Mouse (Mus musculus): ENCODE measurements at regions not wholly inside any gene's neighbourhood (a gene's known extent, or its start where the extent isn't known, plus 50 kb on each side); places are given as distances from the start of the nearest gene placed in this dataset.

GRCm38 (mm10) chr16:30857656-30858055 is 223.6 kb downstream of the Xxylt1 start:
- no peaks in the 10 kb centered on the region for H3K27me3 ChIP-seq (ENCODE audit: control insufficient read depth, insufficient read depth, low read length)
- H3K4me3 ChIP-seq (ENCODE audit: low read depth, low read length), result no peak overlapping the region
- H3K36me3 ChIP-seq (ENCODE audit: control insufficient read depth, insufficient read depth, low read length), result no peaks in the 10 kb centered on the region
- H3K4me1 ChIP-seq (replicated peaks; ENCODE audit: control insufficient read depth, insufficient read depth), result no peaks in the 10 kb centered on the region
- H3K9ac ChIP-seq (ENCODE audit: low read length), result no peak overlapping the region
- no peak for ATAC-seq (ENCODE audit: low FRiP score, low TSS enrichment)
- H3K4me2 ChIP-seq (replicated peaks; ENCODE audit: low read depth), result no peak overlapping the region
- H3K27ac ChIP-seq (replicated peaks), result no peak overlapping the region
- no peaks in the 10 kb centered on the region for H3K9me3 ChIP-seq (ENCODE audit: control insufficient read depth, low read length)
- 56% methylated on average over 2 of the region's 2 CpGs for WGBS
- TF ChIP-seq CTCF (IDR thresholded peaks at IDR 0.05; ENCODE audit: low read depth), result no peak
- TF ChIP-seq EP300 (optimal IDR thresholded peaks at IDR 0.05), result no peak
- DNase-seq (ENCODE audit: low spot score), result no peak

- peak overlapping the region; percentile 58; the same call in 1 of the 2 replicates for H3K27ac ChIP-seq (replicated peaks)
- no peak for DNase-seq (ENCODE audit: low spot score)
- H3K27me3 ChIP-seq (ENCODE audit: control insufficient read depth, insufficient read depth, low read length), result no peaks in the 10 kb centered on the region
- H3K9me3 ChIP-seq (ENCODE audit: control insufficient read depth, low read length), result no peaks in the 10 kb centered on the region
- H3K36me3 ChIP-seq (ENCODE audit: control insufficient read depth, insufficient read depth, low read length), result no peaks in the 10 kb centered on the region
- no peak overlapping the region for H3K4me3 ChIP-seq (ENCODE audit: low read depth, low read length)
- no peak for TF ChIP-seq CTCF (IDR thresholded peaks at IDR 0.05; ENCODE audit: low read depth)
- TF ChIP-seq EP300 (optimal IDR thresholded peaks at IDR 0.05), result no peak
- H3K4me1 ChIP-seq (replicated peaks; ENCODE audit: control insufficient read depth, insufficient read depth), result no peaks in the 10 kb centered on the region
- no peak overlapping the region for H3K9ac ChIP-seq (ENCODE audit: low read length)
- 0 out of 2 replicates have a peak, but pooled peaks have one; percentile 22 for ATAC-seq (ENCODE audit: low FRiP score, low TSS enrichment)
- 79% methylated on average over 7 of the region's 7 CpGs for WGBS
- no peak overlapping the region for H3K4me2 ChIP-seq (replicated peaks; ENCODE audit: low read depth)
Observed at GRCm38 (mm10) chr16:30869136-30869909, 211.9 kb downstream of the Xxylt1 start.

- Histone ChIP-seq H3K9ac (ENCODE audit: low read length) (no peak overlapping the region), H3K4me2 (replicated peaks; ENCODE audit: low read depth) (no peak overlapping the region), H3K36me3 (ENCODE audit: control insufficient read depth, insufficient read depth, low read length) (no peaks in the 10 kb centered on the region), H3K27me3 (ENCODE audit: control insufficient read depth, insufficient read depth, low read length) (no peaks in the 10 kb centered on the region), H3K9me3 (ENCODE audit: control insufficient read depth, low read length) (no peaks in the 10 kb centered on the region), H3K4me3 (ENCODE audit: low read depth, low read length) (no peak overlapping the region), H3K27ac (replicated peaks) (peak overlapping the region; percentile 58; the same call in 1 of the 2 replicates), H3K4me1 (replicated peaks; ENCODE audit: control insufficient read depth, insufficient read depth) (no peaks in the 10 kb centered on the region)
- 58% methylated on average over 14 of the region's 14 CpGs for WGBS
- TF ChIP-seq EP300 (optimal IDR thresholded peaks at IDR 0.05) (no peak), CTCF (IDR thresholded peaks at IDR 0.05; ENCODE audit: low read depth) (peak; percentile 68)
- DNase-seq (ENCODE audit: low spot score) (peak; percentile 27), ATAC-seq (ENCODE audit: low FRiP score, low TSS enrichment) (0 out of 2 replicates have a peak, but pooled peaks have one; percentile 3)
Observed at GRCm38 (mm10) chr16:30870110-30870509, 211.1 kb downstream of the Xxylt1 start.

- no peaks in the 10 kb centered on the region for H3K27me3 ChIP-seq (ENCODE audit: control insufficient read depth, insufficient read depth, low read length)
- DNase-seq (ENCODE audit: low spot score) (no peak), ATAC-seq (ENCODE audit: low FRiP score, low TSS enrichment) (no peak)
- TF ChIP-seq EP300 (optimal IDR thresholded peaks at IDR 0.05), result no peak
- no peak for TF ChIP-seq CTCF (IDR thresholded peaks at IDR 0.05; ENCODE audit: low read depth)
- H3K9me3 ChIP-seq (ENCODE audit: control insufficient read depth, low read length), result no peaks in the 10 kb centered on the region
- no peak overlapping the region for H3K27ac ChIP-seq (replicated peaks)
- H3K9ac ChIP-seq (ENCODE audit: low read length), result no peak overlapping the region
- no peaks in the 10 kb centered on the region for H3K4me1 ChIP-seq (replicated peaks; ENCODE audit: control insufficient read depth, insufficient read depth)
- no peaks in the 10 kb centered on the region for H3K36me3 ChIP-seq (ENCODE audit: control insufficient read depth, insufficient read depth, low read length)
- H3K4me3 ChIP-seq (ENCODE audit: low read depth, low read length), result no peak overlapping the region
- H3K4me2 ChIP-seq (replicated peaks; ENCODE audit: low read depth), result no peak overlapping the region
- 32% methylated on average over 2 of the region's 2 CpGs for WGBS
Observed at GRCm38 (mm10) chr16:30870676-30871075, 210.6 kb downstream of the Xxylt1 start.

GRCm38 (mm10) chr16:30872147-30872546 is 209.1 kb downstream of the Xxylt1 start:
- no peak overlapping the region for H3K4me3 ChIP-seq (ENCODE audit: low read depth, low read length)
- H3K9ac ChIP-seq (ENCODE audit: low read length), result no peak overlapping the region
- ATAC-seq (ENCODE audit: low FRiP score, low TSS enrichment) (no peak), DNase-seq (ENCODE audit: low spot score) (no peak)
- no peaks in the 10 kb centered on the region for H3K9me3 ChIP-seq (ENCODE audit: control insufficient read depth, low read length)
- no peaks in the 10 kb centered on the region for H3K4me1 ChIP-seq (replicated peaks; ENCODE audit: control insufficient read depth, insufficient read depth)
- H3K36me3 ChIP-seq (ENCODE audit: control insufficient read depth, insufficient read depth, low read length), result no peaks in the 10 kb centered on the region
- no peak overlapping the region for H3K4me2 ChIP-seq (replicated peaks; ENCODE audit: low read depth)
- 72% methylated on average over 5 of the region's 5 CpGs for WGBS
- H3K27me3 ChIP-seq (ENCODE audit: control insufficient read depth, insufficient read depth, low read length), result no peaks in the 10 kb centered on the region
- no peak for TF ChIP-seq EP300 (optimal IDR thresholded peaks at IDR 0.05)
- TF ChIP-seq CTCF (IDR thresholded peaks at IDR 0.05; ENCODE audit: low read depth), result no peak
- no peak overlapping the region for H3K27ac ChIP-seq (replicated peaks)

- H3K4me2 ChIP-seq (replicated peaks; ENCODE audit: low read depth), result 0 out of 2 replicates have a peak overlapping the region, but pooled peaks have one; percentile 12
- no peaks in the 10 kb centered on the region for H3K9me3 ChIP-seq (ENCODE audit: control insufficient read depth, low read length)
- 52% methylated on average over 26 of the region's 26 CpGs for WGBS
- no peaks in the 10 kb centered on the region for H3K27me3 ChIP-seq (ENCODE audit: control insufficient read depth, insufficient read depth, low read length)
- ATAC-seq (ENCODE audit: low FRiP score, low TSS enrichment) (no peak), DNase-seq (ENCODE audit: low spot score) (no peak)
- H3K4me1 ChIP-seq (replicated peaks; ENCODE audit: control insufficient read depth, insufficient read depth), result no peaks in the 10 kb centered on the region
- TF ChIP-seq EP300 (optimal IDR thresholded peaks at IDR 0.05), result no peak
- TF ChIP-seq CTCF (IDR thresholded peaks at IDR 0.05; ENCODE audit: low read depth), result no peak
- no peak overlapping the region for H3K27ac ChIP-seq (replicated peaks)
- no peaks in the 10 kb centered on the region for H3K36me3 ChIP-seq (ENCODE audit: control insufficient read depth, insufficient read depth, low read length)
- no peak overlapping the region for H3K9ac ChIP-seq (ENCODE audit: low read length)
- H3K4me3 ChIP-seq (ENCODE audit: low read depth, low read length), result no peak overlapping the region
Observed at GRCm38 (mm10) chr16:30873493-30874211, 207.6 kb downstream of the Xxylt1 start.

Data from stomach, postnatal 0 days (tissue).